Mouse (Mus musculus) A20 (cell line): ENCODE measurements around the gene Olfr142.
"Not testable (repeated sequence)": the region's sequence is repeated elsewhere in the genome, so short reads cannot be mapped to it uniquely, and the experiment has no call there.

Experiments
- DNase-seq: peaks from one replicate; pipeline ENCODE4 v3.0.0-alpha.2; 2011; ENCODE audit warnings: low read depth, low spot score

The Olfr142 gene

GRCm38 (mm10) chr2:90257492-90257891 lies at the start of gene Olfr142:
Gene Olfr142, minus strand, starts transcription at chr2:90257592.
- no peak for DNase-seq

GRCm38 (mm10) chr2:90292741-90293140 lies 35.3 kb upstream of the Olfr142 start, which contains the start of gene Olfr1272:
Gene Olfr1272, minus strand, starts transcription at chr2:90292841.
- DNase-seq: no peak

DNA sequence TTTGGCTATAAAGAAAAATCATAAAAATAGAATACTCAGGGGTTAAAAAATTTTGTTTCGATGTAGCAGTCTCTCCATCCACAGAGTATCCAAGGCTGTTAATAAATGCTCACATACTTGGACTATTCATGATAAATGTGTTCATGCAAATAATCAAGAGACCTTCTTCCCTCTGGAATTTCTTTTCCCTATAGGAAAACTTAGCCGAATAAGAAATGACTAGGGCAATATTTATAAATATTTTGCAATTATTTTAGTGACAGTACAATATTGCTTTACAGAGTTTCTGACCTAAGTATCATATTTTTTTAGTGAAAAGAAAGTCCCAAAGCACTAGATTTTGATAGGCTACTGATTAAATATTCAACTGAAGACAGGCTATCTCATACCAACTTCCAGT lies 13.5 kb upstream of the Olfr142 start, which contains the start of gene Olfr1271:
Gene Olfr1271, minus strand, starts transcription at position 101 of the 400 bp plus-strand sequence.
- no peak for DNase-seq

GRCm38 (mm10) chr2:90224393-90224792 lies 33.0 kb downstream of the Olfr142 start, which contains the start of gene Olfr1506:
Gene Olfr1506, minus strand, starts transcription at chr2:90224493.
- not testable (repeated sequence) for DNase-seq
